In the genomic region with DNA sequence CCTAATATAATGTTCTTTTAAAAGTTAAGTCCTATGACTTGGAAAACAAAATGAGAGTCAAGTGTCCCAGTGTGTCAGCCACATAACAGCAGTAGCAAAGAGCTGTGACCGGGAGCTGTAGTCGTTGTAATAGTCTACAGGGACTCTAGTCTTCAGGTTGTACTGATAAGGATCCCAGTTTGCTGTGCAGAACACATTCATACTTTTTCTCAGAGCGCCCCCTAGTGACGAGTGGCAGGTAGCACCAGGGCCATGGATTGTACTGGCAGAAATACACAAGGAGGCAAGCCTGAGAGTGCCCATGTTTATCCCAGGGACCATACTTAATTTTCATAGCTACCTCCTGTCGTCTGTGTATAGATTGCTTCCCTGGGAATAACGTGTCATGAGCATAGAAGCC, we compare ENCODE assay signal across 9 mouse cellular contexts. TPM values are rescaled to one million over a fixed set of nuclear protein-coding genes. Genes with fewer than 3 reads are reported as not detected.
A peak's percentile ranks its signal among the peaks of the same experiment; 100 is the strongest.
DNase-seq lines count a peak whose midpoint lies in the region; ATAC-seq and TF ChIP-seq lines count a peak whose summit lies in the region.
"Had no signal": no experiment of that assay in that cellular context is flagged by ENCODE, and none has a peak within 500 bp of the region (broad histone marks: within the 10 kb centered on the region; RNA-seq: fewer than 3 reads in every experiment).

No protein-coding gene starts in this region.

- ATAC-seq in limb, embryonic 14.5 days (ENCODE audit: low FRiP score, low read depth): no peak; the same call in 1 of the 2 replicates

- H3K27ac ChIP-seq in embryonic facial prominence, embryonic 10.5 days (replicated peaks): no peak overlapping the region
- H3K27ac ChIP-seq in heart, adult 2 months: no peak overlapping the region
- no peak overlapping the region for H3K27ac ChIP-seq in limb, embryonic 14.5 days (replicated peaks; ENCODE audit: low read depth, low read length)
- H3K27ac ChIP-seq: embryonic facial prominence, embryonic 12.5 days had no signal

- TF ChIP-seq EP300 in heart, adult 2 months (IDR thresholded peaks at IDR 0.05; ENCODE audit: insufficient read depth, low read depth, low read length): peak; percentile 58; the same call in 1 of the 2 replicates

- DNase-seq in A20 (ENCODE audit: low read depth, low spot score): peak; percentile 80
- DNase-seq in adrenal gland, postnatal 14 days: peak; percentile 87
- peak; percentile 77 for DNase-seq in embryonic facial prominence, embryonic 10.5 days (ENCODE audit: low spot score)
- peak; percentile 48 to 52 for DNase-seq in heart, adult 2 months
- peak; percentile 84 for DNase-seq in kidney, adult 9 months
- DNase-seq in limb, embryonic 14.5 days (ENCODE audit: low spot score): peak; percentile 42
- peak; percentile 30 to 31 for DNase-seq in monocyte, adult 2 months (ENCODE audit: low read depth in 1 of 2, low spot score in 2 of 2)
- peak; percentile 72 for DNase-seq in splenic B cell, adult 2 months (ENCODE audit: low read depth, low spot score)

- H3K36me3 ChIP-seq in embryonic facial prominence, embryonic 10.5 days (replicated peaks): no peaks in the 10 kb centered on the region
- H3K36me3 ChIP-seq in heart, adult 2 months (ENCODE audit: control insufficient read depth, insufficient read depth, low read length): no peaks in the 10 kb centered on the region
- no peaks in the 10 kb centered on the region for H3K36me3 ChIP-seq in limb, embryonic 14.5 days (ENCODE audit: control insufficient read depth, insufficient read depth, low read length)
- H3K36me3 ChIP-seq in splenic B cell, adult 2 months (ENCODE audit: control insufficient read depth, insufficient read depth, low read length, poor library complexity, severe bottlenecking): no peaks in the 10 kb centered on the region
- H3K36me3 ChIP-seq: embryonic facial prominence, embryonic 12.5 days had no signal

- no peak overlapping the region for H3K4me2 ChIP-seq in limb, embryonic 14.5 days (replicated peaks; ENCODE audit: low read depth, low read length, severe bottlenecking)
- H3K4me2 ChIP-seq: embryonic facial prominence, embryonic 12.5 days had no signal

- H3K4me3 ChIP-seq in embryonic facial prominence, embryonic 10.5 days: no peak overlapping the region
- H3K4me3 ChIP-seq in heart, adult 2 months: no peak overlapping the region
- H3K4me3 ChIP-seq in limb, embryonic 14.5 days (replicated peaks; ENCODE audit: low read length): no peak overlapping the region
- H3K4me3 ChIP-seq: embryonic facial prominence, embryonic 12.5 days had no signal

- intact Hi-C loops in heart, adult 2 months (cut with DNase I): no loop called here

- WGBS in embryonic facial prominence, embryonic 10.5 days: 12% methylated on average over 6 of the region's 6 CpGs
- WGBS in heart, adult 2 months: 6% methylated on average over 6 of the region's 6 CpGs
- 5% methylated on average over 6 of the region's 6 CpGs for WGBS in limb, embryonic 14.5 days

- no peaks in the 10 kb centered on the region for H3K27me3 ChIP-seq in embryonic facial prominence, embryonic 10.5 days (replicated peaks; ENCODE audit: low read depth, poor library complexity, severe bottlenecking)
- no peaks in the 10 kb centered on the region for H3K27me3 ChIP-seq in heart, adult 2 months (ENCODE audit: control insufficient read depth, insufficient read depth, low read length)
- H3K27me3 ChIP-seq in limb, embryonic 14.5 days (ENCODE audit: control insufficient read depth, insufficient read depth, low read length): no peaks in the 10 kb centered on the region
- H3K27me3 ChIP-seq in splenic B cell, adult 2 months (ENCODE audit: control insufficient read depth, insufficient read depth, low read length, poor library complexity, severe bottlenecking): no peaks in the 10 kb centered on the region
- H3K27me3 ChIP-seq: embryonic facial prominence, embryonic 12.5 days had no signal

- TF ChIP-seq POLR2A in heart, adult 2 months (IDR thresholded peaks at IDR 0.05; ENCODE audit: insufficient read depth, low read depth, low read length): no peak
- no peak for TF ChIP-seq POLR2A in limb, embryonic 14.5 days (IDR thresholded peaks at IDR 0.05; ENCODE audit: borderline replicate concordance, extremely low read depth, insufficient read depth, insufficient read length)

- 0 out of 2 replicates have a peak, but pooled peaks cover 2% of the 10 kb centered on the region for H3K4me1 ChIP-seq in embryonic facial prominence, embryonic 10.5 days
- no peaks in the 10 kb centered on the region for H3K4me1 ChIP-seq in heart, adult 2 months (ENCODE audit: control insufficient read depth, insufficient read depth, low read length)
- no peaks in the 10 kb centered on the region for H3K4me1 ChIP-seq in limb, embryonic 14.5 days (ENCODE audit: control insufficient read depth, insufficient read depth, low read length)
- H3K4me1 ChIP-seq: embryonic facial prominence, embryonic 12.5 days had no signal

- no peak overlapping the region for H3K9ac ChIP-seq in heart, adult 2 months (ENCODE audit: low read depth, low read length)
- no peak overlapping the region for H3K9ac ChIP-seq in limb, embryonic 14.5 days (ENCODE audit: low read depth, low read length, severe bottlenecking)
- H3K9ac ChIP-seq: embryonic facial prominence, embryonic 12.5 days had no signal

- H3K79me2 ChIP-seq in heart, adult 2 months (replicated peaks; ENCODE audit: control insufficient read depth, insufficient read depth, low read length): no peaks in the 10 kb centered on the region

- TF ChIP-seq CTCF in heart, adult 2 months (IDR thresholded peaks at IDR 0.05): peak; percentile 91

- H3K9me3 ChIP-seq in embryonic facial prominence, embryonic 10.5 days: no peaks in the 10 kb centered on the region
- no peaks in the 10 kb centered on the region for H3K9me3 ChIP-seq in limb, embryonic 14.5 days (ENCODE audit: control insufficient read depth, low read length)
- H3K9me3 ChIP-seq: embryonic facial prominence, embryonic 12.5 days had no signal

RNA-seq across cellular contexts. Expression of a gene that starts 35.0 kb away (rescaled TPM):
- total RNA-seq in adrenal gland, postnatal 14 days (2021): 1.1 and 1.7 TPM in 2 replicates
- 5.6 and 6.6 TPM in 2 replicates for polyA plus RNA-seq in embryonic facial prominence, embryonic 10.5 days (2016; fragmentation: Nextera tagmentation; extraction: Ambion mirVana)
- total RNA-seq in heart, adult 2 months (2021): under 1 TPM; 0.57 to 0.68 TPM
- 0.37 and 0.79 TPM in 2 replicates for polyA plus RNA-seq in heart, adult 2 months (2012; rRNA removed)
- 1.3 TPM in 2 replicates for polyA plus RNA-seq in limb, embryonic 14.5 days (2012; rRNA removed)
- polyA plus RNA-seq in limb, embryonic 14.5 days (2014; fragmentation: Nextera tagmentation; extraction: Ambion mirVana): 1.0 and 1.5 TPM in 2 replicates

Comparison
In these comparisons a context has a peak if more than half of its experiments do, and no peak if none do; other contexts are left out.
1. DNase-seq: peak in every context shown above with its lines; median percentile 87 in adrenal gland, postnatal 14 days; 84 in kidney, adult 9 months; 80 in A20; 77 in embryonic facial prominence, embryonic 10.5 days; 72 in splenic B cell, adult 2 months; 50 in heart, adult 2 months; 42 in limb, embryonic 14.5 days; 30 in monocyte, adult 2 months.